Mouse (Mus musculus): ENCODE data around the gene Ncs1. TPM values are rescaled to one million over a fixed set of nuclear protein-coding genes. Genes with fewer than 3 reads are reported as not detected.

Gene Ncs1
- 100 to 1,000 TPM; 149 to 150 TPM for total RNA-seq (2021)
- long read RNA-seq, full-length matches to known transcripts: 35 of 101 reads
- long read RNA-seq, partial matches to known transcripts: 4 of 101 reads
- long read RNA-seq, other reads (novel, unspliced or antisense): 62 of 101 reads

DNA sequence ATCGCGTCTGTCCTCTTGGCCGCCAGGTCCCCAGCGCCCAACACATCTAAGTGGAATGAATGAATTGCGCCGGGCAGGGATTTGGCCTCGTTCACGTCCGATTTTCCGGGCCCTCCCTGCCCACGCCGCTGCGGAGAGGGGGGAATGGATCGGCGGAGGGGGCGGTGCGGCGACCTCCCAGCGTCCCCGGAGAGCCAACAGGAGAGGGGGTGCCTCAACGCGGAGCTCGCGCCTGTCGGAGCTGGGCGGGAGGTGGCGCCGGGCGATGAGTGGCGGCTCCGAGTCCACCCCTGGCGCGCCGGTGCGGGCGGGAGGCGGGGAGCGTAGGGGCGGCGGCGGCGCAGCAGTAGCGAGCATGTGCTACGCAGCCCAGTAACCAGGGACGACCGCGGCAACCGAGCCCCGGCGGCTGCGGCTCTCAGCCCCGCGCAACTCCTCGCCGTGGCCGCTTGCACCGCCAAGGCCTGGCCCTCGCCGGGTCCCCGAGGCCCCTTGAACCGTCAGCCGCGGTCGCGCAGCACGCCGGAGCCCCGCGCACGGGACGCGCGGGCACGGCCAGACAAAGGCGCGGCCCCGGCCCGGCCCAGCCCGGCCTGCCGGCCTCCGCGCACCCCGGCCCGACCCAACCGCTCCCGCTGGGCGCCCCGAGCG is at the start of gene Ncs1:
TSS of gene Ncs1 (plus strand) at position 333 of the 651 bp plus-strand sequence.
- peak; percentile 83 to 89 for DNase-seq (ENCODE audit: low spot score in 2 of 2)

DNA sequence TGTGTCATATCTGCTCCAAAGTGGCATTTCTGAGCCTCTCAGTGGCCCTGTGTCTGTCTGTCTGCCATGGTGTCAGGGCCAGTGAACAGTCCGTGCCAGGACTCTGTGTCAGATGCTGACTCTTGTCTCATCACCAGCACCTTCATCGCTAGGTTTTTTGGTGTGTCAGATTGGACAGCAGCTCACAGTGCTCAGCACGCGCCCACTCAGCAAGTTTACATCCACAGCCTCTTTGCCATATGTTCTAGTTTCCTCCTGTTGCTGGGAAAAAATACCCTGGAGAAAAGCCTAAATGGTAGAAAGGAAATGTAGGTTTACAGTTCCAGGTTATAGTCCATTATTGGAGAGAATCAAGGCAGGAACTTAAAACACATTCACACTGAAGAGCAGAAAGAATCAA is 47.0 kb upstream of the Ncs1 start:
- DNase-seq (ENCODE audit: low spot score in 2 of 2): no peak

DNA sequence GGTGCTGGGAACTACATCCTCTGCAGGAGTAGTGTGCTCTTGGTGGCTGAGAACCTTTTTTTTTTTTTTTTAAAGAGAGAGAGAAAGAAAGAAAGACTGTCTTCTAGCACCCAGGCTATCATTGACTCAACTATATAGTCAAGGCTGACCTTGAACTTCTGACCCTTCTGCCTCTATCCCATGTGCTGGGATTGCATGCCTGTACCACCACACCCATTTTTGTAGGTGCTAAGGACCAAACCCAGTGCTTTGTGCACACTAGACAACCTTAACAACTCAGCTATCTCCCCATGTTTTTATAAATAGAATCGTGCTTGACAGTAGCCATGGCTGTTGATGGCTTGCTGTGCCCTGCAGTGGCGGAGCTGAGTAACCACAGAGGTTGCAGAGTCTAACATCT is 45.6 kb upstream of the Ncs1 start:
- no peak for DNase-seq (ENCODE audit: low spot score in 2 of 2)

DNA sequence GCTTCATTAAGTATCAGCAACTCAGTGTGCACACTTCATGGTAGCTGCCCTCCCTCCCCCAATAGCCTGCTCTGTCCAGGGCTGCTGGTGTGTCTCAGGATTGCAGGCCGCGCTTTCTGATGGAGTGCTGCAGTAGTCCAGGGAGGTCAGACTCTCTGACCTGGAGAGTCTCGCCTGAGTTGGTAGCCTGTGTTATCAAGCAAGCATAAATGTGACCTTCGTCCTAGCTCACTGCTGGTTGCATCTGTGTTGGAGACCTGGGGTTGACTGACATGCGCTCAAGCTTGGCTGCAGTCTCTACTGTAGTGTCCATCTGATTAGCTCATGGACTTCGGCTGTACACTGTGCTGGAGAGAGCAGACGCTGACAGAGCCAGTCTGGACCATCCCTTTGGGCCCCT is 43.8 kb upstream of the Ncs1 start:
- no peak for DNase-seq (ENCODE audit: low spot score in 2 of 2)

DNA sequence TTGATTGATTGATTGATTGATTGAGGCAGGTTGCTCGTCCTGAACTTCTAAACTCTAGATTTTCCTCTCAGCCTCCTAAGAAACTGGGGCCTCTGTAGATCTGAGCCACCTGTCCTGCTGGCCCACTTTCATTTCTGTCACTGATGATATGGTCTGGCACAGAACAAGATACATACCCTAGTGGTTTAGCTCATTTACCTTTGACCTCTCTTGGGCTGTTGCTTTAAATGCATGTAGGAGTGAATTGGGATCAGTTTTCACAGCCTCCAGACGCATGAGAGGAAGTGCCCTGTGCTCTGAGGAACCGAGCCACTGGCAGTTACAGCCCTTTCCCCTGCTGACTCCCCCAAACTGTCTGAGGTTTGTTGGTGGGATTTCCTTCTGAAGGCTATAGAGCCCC is 43.3 kb upstream of the Ncs1 start:
- no peak for DNase-seq (ENCODE audit: low spot score in 2 of 2)

DNA sequence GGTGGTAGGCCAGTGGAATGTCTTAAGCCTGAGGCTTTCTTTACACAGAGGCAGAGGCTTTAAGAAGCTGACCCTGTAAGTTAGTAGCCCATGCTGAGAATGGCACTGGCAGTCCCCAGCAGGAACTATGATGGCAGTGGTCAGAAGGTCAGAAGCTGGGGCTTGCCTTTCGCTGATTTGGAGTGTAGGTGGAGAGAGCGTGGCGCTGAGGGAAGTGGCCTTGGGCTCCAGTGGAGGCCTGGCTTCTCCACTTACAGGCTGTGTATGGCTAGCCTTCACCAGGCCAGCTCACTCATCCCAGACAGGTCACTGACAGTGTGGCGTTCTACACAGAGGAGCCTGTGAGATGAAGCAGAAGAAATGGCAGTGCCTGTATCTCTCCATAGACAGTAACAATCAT is 42.7 kb upstream of the Ncs1 start:
- DNase-seq (ENCODE audit: low spot score in 2 of 2): no peak

DNA sequence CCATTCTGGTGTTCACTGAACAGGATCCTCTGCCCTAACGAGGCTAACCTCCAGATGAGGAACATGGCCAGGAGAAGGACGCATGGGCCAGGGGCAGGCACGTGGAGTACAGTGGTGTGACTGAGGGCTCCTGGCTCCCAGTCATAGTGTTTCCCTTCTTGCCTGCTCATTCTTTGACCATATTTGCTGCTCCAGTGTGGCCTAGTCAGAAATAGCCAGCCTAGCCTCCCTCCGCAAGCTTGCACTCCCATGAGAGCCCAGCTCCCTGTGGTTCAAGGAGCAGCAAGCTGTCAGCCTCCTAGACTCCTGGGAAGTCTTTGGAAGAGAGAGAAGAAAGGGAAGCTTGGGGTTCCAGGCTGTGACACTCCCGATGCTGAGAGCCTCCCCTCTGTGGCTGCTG is 40.9 kb upstream of the Ncs1 start:
- no peak for DNase-seq (ENCODE audit: low spot score in 2 of 2)

DNA sequence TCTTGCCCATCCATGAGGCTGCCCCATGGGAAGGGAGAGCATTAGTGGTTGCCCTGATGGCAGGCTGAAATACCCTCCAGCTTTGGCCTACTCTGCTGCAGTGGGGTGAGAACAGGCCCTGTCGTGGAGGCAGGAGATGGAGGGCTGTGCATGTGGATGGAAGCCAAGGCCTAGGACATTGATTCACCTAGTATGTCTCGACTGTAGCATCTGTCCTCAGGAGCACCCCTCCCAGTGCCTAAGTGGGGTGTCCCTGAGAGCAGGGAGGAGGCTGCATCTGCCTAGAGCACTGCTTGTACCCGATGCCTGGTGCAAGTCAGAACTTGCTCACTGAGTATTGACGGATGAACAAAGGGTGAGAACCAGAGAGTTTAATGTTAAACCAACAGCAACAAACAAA is 39.4 kb upstream of the Ncs1 start:
- DNase-seq (ENCODE audit: low spot score in 2 of 2): no peak

DNA sequence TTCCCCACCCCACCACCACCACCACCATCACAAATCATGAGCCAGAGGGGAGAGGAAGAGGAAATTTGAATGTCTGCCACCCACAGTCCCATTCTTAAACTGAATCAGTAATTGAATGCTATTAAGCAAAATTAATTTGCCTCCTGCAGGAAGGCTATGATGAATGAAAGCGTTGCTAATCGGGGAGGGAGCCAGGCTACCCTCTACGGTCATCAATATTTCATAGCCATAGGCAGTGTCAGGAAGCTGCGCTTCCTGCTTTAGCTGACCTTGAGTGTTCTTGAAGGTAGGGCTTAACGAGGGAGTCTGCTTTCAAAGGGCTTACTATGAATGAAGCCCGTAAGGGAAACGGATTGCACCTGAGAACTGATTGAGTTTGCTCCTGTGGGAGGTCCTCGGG is 38.7 kb upstream of the Ncs1 start:
- DNase-seq (ENCODE audit: low spot score in 2 of 2): no peak

DNA sequence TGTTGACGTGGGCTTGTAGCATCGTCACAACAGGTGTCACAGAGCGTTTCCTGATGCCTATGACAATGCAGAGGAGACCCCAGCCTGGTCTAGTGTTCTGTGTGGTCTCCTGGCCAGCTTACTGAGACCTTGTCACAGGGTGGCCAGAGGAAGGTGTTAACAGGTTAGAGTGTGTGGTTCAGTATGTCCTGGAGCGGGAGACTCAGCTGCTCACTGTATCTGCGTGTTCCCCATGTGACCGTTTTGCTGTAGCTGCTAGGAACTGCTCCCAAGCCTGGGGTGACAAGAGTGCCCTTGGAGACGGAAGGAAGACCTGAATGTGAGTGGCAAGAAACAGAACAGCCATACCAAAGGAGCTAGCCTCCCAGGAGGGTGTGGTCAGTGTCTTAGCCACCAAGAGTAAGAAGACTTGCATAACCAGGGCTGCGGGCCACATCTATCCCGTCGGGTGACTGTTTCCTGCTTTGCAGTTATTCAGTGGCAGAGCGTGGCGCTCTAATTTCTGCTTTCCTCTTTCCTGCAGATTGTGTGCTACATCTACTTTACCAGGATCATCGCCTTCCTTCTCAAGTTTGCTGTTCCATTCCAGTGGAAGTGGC is 37.0 kb upstream of the Ncs1 start:
- no peak for DNase-seq (ENCODE audit: low spot score in 2 of 2)

DNA sequence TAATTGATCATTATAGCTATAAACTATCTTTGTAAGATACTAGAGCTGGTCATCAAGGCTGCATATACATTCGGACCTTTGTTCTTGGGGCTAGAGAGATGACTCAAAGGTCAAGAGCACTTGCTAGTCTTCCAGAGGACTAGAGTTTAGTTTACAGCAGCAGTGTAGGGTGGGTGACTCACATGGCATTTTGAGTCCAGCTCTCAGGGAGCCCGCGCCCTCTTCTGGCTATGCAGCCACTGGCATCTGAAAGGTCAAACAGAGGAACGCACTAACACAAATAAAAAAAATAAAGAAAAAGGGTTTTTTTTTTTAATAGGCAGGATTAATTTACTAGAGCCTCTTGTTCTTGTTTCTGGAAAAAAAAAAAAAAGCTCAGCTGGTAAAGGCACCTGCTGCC is 36.1 kb upstream of the Ncs1 start:
- DNase-seq (ENCODE audit: low spot score in 2 of 2): no peak

DNA sequence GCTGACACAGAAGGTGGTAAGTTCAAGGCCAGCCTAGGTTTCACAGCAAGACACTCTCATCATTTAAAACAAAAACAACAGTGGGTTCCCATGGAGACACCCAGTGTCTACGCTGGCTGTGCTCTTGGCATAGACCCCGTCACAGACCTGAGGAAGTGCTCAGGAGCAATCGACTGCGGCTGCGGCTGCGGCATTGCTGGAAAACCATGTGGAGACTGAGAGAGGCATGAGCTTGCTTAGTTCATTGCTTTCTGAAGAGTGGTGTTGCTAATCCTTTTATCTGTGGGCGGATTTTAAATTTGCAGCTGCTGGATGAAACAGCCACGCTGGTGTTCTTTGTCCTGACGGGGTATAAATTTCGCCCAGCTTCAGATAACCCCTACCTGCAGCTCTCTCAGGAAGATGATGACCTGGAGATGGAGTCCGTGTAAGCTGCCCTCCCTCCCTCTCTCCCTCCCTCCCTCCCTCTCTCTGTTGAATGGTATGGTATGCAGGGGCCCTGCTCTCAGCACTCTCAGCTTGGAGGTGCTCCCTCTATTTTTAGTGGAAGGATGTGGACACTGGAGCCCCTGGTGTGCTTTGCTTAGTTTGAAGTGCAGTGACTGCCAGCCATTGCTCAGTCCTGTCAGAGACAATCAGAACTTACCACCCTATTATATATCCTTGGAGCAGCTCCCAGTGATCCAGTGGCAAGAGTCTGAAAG is 35.3 kb upstream of the Ncs1 start:
- DNase-seq (ENCODE audit: low spot score in 2 of 2): no peak

DNA sequence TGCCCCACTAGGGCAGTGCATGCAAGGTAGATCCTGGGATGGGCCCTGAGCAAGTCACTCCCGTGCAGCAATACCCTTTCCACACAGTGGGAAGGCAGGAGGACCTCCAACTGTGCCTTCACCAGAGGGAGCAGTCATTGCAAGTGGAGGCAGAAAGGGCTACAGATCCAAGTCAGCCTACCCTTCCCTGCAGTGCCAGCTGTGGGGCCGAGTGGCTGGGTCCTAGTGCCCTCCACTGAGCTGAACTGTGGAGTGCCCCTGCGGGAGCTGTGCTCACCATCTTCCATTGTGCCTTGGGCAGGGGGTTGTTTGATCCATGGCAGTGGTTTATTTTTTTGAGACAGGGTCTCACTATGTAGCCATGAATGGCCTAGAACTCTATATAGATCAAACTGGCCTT is 34.4 kb upstream of the Ncs1 start:
- DNase-seq (ENCODE audit: low spot score in 2 of 2): no peak

DNA sequence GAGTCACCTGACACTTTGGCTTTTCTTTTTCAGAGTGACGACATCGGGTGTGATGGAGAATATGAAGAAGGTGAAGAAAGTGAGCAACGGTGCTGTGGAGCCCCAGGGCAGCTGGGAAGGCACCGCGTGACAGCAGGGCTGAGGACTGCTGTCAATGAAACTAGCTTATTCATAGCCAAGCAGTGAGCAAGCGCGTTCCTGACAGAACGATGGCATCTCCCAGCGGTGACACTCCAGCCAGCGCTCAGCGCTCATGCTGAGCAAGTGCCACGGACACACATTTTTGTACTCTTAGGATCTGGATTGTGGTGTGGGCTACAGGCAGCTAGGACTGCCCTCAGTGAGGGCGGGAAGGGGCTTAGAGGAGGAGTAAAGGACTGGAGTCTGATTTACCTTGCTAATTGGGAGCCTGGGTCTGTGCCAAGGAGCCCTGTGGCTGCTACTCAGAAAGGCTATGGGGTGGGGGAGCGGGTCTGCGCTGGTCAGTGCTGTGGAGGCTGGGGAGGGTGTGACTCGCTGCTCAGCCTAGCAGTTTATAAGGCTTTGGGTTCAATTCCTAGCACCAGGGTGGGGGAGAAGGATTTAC is 31.3 kb upstream of the Ncs1 start:
- DNase-seq (ENCODE audit: low spot score in 2 of 2): peak in 1 of 2 experiments; percentile 44

DNA sequence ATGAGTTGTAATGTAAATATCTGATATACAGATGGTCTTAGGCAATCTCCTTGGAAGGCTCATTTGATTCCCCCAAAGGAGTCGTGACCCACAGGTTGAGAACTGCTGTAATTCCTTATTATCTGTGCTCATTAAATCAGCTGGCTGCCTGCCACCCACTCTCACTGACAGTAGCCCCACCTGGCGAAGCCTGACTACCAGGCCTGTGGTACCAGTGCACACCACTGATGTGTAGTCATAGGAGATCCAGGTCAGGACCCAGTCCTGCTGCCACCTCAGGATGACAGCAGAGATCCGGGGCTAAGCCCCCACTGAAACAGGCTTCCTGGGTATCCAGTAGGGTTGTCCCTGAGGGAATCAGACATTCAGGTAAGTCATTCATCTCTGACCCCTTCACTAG is 27.0 kb upstream of the Ncs1 start:
- no peak for DNase-seq (ENCODE audit: low spot score in 2 of 2)

DNA sequence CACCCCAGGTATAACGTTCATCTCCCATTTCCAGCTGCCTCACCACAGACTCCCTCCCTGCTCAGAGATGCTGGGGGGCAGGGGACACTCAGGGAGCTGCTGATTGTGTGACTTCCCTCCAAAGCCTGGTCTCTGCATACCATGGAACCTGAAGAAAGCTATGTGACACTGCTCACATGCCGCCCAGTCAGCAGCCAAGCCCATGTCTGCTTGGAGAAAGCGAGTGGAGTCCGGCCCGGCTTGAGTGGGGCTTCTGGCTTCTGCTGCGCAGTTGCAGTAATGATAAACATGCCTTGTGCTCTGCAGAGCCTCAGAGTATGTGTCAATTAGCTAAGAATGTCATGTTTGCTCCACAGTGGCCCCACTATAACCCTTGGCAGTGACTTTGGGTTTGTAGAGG is 26.2 kb upstream of the Ncs1 start:
- no peak for DNase-seq (ENCODE audit: low spot score in 2 of 2)

DNA sequence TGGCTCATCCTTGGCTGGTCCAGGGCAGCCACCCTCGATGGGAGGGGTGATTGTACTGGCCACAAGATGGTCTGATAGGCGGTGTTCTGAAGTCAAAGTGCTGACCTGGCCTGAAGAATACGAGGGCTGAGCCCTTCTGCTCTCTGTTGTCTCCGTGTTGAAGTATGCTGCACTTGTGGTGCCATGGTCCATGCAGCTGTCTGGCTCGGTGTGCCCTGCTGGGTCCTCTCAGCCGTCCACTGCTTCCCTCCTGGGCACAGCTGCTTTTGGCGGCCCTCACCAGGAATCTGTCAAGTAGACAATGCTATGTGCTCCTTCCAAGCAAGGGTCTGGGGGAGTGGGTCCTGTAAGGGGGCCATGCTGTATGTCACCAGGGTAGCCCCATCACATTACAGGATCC is 24.8 kb upstream of the Ncs1 start:
- DNase-seq (ENCODE audit: low spot score in 2 of 2): no peak

DNA sequence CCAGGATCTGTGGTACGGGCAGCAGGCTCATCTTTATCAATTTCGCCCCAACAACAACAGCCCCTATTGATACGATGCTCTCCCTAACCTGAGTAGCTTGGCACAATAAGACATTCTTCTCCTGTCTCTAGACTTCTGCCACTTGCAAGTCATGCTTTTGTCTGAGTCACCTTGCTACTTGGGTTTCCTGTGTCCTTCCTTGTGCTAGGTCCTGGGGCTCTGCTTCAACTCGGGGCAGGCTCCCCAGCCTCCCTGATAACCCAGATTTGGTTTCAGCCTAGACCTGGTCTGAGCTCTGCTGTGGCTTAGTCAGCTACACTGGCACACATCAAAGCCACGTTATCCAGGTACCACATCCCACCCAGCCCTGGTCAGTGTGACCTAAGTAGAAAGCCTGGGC is 24.0 kb upstream of the Ncs1 start:
- DNase-seq (ENCODE audit: low spot score in 2 of 2): no peak

DNA sequence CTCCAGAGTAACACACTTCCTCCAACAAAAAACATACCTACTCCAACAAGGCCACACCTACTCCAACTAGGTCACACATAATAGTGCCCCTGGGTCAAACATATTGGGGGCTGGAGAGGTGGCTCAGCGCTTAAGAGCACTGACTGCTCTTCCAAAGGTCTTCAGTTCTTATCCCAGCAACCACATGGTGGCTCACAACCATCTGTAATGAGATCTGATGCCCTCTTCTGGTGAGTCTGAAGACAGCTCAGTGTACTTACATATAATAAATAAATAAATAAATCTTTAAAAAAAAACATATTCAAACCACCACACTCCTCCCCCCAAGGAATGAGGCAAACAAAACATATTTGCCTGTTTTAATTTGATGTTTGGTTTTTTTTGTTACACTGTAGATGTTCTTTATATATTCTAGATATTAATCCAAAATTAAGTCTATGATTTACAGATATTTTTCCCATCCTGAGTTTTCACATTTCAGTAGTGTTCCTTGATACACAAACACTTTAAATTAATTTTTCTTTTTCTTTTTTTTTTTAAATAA is 16.8 kb upstream of the Ncs1 start:
- DNase-seq (ENCODE audit: low spot score in 2 of 2): no peak

DNA sequence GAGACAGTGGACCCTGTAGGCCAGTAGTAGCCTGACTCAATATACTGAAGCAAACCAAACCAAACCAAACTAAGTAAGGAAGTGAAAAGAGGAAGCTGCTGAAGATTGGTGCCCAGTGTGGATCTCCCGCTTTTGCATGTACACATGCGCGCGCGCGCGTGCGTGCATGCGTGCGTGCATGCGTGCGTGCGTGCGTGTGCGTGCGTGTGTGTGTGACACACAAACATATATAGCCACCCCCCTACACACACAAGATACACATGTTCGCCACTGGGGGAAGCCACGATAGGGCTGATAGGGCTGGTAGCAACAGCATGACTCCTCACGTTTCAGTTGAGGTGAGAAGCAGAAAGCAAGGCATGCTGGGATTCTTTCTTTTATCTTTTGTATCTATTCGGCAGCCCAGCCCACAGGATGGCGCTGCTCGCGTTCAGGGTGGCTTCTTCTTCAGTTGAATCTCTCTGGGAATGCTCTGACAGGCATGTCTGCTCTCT is 6.4 kb upstream of the Ncs1 start:
- peak in 1 of 2 experiments; percentile 42 for DNase-seq (ENCODE audit: low spot score in 2 of 2)

DNA sequence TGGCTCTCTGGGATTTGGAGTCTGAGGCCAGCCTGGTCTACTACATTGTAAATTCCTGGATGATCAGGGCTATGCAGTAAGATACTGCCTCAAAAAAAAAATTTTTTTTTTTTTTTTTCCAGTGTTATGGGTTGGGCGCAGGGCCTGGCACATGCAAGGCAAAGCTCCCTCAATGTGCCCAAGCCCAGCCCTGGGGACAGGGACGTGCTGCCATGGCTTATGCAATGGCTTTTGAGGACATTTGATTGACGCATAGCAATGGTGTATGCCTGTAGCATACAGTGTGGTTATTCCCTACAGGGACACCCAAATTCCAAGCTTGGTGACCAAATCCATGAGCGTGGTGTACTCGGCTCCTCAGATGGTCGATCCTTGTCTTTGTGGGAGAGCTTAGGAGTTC is 5.8 kb upstream of the Ncs1 start:
- no peak for DNase-seq (ENCODE audit: low spot score in 2 of 2)

DNA sequence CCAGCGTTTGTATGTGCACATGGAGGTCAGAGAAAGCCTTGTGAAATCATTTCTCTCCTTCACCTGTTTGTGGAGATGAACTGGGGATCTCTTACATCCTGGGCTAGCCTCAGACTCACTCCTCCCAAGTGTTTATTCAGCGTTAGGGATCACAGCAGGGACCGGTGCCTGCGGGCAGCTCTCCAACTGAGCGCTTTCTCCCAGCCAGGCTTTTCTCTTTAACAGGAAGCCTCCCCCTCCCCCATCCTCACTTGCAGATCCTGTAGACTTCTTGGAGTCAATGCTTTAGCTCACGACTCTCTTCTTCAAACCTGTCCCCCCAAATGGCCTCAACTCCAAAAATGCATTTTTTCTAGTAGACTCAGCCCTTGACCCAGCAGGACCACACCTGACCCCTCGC is 4.0 kb upstream of the Ncs1 start:
- no peak for DNase-seq (ENCODE audit: low spot score in 2 of 2)

All from layer of hippocampus, postnatal 10 days (tissue).